Mouse (Mus musculus) kidney, embryonic 15.5 days (tissue): Measurements from ENCODE around the gene Klhl41. TPM values are rescaled to one million over a fixed set of nuclear protein-coding genes. Genes with fewer than 3 reads are reported as not detected.
"Not testable (repeated sequence)": the region's sequence is repeated elsewhere in the genome, so short reads cannot be mapped to it uniquely, and the experiment has no call there.

Experiments used
- ATAC-seq: fragments of 200-750 bp; cut with Nextera tagmentation; replicated peaks from 2 replicates; pipeline ENCODE4 v1.8.0; 2017; ENCODE audit warnings: moderate TSS enrichment; ENCODE audit not compliant: low FRiP score
- H3K27ac ChIP-seq: fragments of 300-500 bp; sonication (generic); 2 replicates; pipeline ENCODE4 v1.5.1; 2015; ENCODE audit warnings: mild to moderate bottlenecking, inconsistent platforms
- H3K27me3 ChIP-seq: fragments of 300-500 bp; sonication (generic); 2 replicates; pipeline ENCODE4 v1.6.1; 2015; ENCODE audit warnings: inconsistent platforms
- H3K36me3 ChIP-seq: fragments of 300-500 bp; sonication (generic); 2 replicates; pipeline ENCODE4 v1.6.1; 2015; ENCODE audit warnings: inconsistent platforms
- H3K4me1 ChIP-seq: fragments of 300-500 bp; sonication (generic); 2 replicates; pipeline ENCODE4 v1.6.1; 2015; ENCODE audit warnings: inconsistent platforms
- H3K4me2 ChIP-seq: fragments of 300-500 bp; sonication (generic); 2 replicates; pipeline ENCODE4 v1.6.1; 2015; ENCODE audit warnings: moderate library complexity, mild to moderate bottlenecking, inconsistent platforms
- H3K4me3 ChIP-seq: fragments of 300-500 bp; sonication (generic); replicated peaks from 2 replicates; pipeline ENCODE4 v1.5.1; 2015; ENCODE audit warnings: mild to moderate bottlenecking, inconsistent platforms
- H3K9ac ChIP-seq: fragments of 300-500 bp; sonication (generic); 2 replicates; pipeline ENCODE4 v1.6.1; 2015; ENCODE audit warnings: mild to moderate bottlenecking, inconsistent platforms
- H3K9me3 ChIP-seq: fragments of 300-500 bp; sonication (generic); replicated peaks from 2 replicates; pipeline ENCODE4 v1.6.1; 2016; ENCODE audit warnings: inconsistent platforms
- WGBS: fragments of 180-500 bp; shearing (Covaris S2); methylation state at CpG from one replicate; pipeline ENCODE4 v1.1.7; 2015; ENCODE audit warnings: mixed read lengths; 5-methylcytosine and 5-hydroxymethylcytosine counted together
- polyA plus RNA-seq: library from polyadenylated mRNA; unstranded; fragments of >200 nt; fragmentation: Nextera tagmentation; extraction: Ambion mirVana; gene quantifications from 2 replicates; pipeline ENCODE4 v1.2.1, GENCODE M21; 2015

Klhl41 gene
- polyA plus RNA-seq, 1 experiment from 2014 or later, result 2.5 TPM

GRCm38 (mm10) chr2:69649716-69650115 is 20.2 kb upstream of the Klhl41 start:
- Histone ChIP-seq H3K4me2 (no peak overlapping the region), H3K36me3 (peaks cover 7% of the 10 kb centered on the region), H3K27ac (no peak overlapping the region), H3K9ac (no peak overlapping the region), H3K4me3 (no peak overlapping the region), H3K4me1 (peaks cover 10% of the 10 kb centered on the region), H3K27me3 (no peaks in the 10 kb centered on the region), H3K9me3 (no peaks in the 10 kb centered on the region)
- no peak for ATAC-seq
- 92% methylated on average over 5 of the region's 5 CpGs for WGBS

GRCm38 (mm10) chr2:69659326-69659725 is 10.6 kb upstream of the Klhl41 start:
- no peaks in the 10 kb centered on the region for H3K27me3 ChIP-seq
- no peak for ATAC-seq
- no peaks in the 10 kb centered on the region for H3K9me3 ChIP-seq
- peaks cover 44% of the 10 kb centered on the region for H3K36me3 ChIP-seq
- no peak overlapping the region for H3K27ac ChIP-seq
- H3K9ac ChIP-seq, result no peak overlapping the region
- WGBS, result 86% methylated on average over 4 of the region's 4 CpGs
- H3K4me2 ChIP-seq, result no peak overlapping the region
- H3K4me3 ChIP-seq, result no peak overlapping the region
- no peaks in the 10 kb centered on the region for H3K4me1 ChIP-seq

DNA sequence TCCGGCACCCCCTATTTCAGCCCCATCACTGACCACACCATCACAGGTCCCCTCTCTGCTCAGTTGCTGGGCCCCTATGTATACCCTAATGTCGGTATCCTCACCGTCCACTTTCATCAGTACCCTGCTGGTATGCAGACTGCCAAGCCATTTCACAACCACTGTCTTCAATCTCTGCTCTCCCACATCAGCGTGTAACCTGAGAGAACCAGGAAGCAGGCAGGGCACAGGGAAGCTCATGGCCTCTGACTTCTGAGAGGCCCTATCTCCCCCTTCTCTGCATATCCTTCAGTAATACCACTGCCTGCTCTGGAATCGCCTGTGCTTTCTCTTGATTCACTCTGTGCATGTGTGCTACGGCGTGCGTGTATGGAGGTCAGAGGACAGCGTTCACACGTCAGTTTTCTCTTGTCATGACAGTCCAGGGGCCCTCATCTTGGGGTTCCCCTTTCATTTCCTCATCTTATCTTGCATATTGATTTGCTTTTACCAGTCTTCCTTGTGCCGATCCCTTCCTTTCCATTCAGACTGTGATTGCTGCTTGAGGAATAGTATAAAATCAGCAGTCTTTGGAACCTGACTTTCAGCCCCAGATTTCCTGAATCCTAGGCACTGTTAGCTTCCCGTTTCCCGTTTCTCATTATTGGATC is 6.0 kb upstream of the Klhl41 start:
- 55% methylated on average over 13 of the region's 13 CpGs for WGBS
- ATAC-seq, result 0 out of 2 replicates have a peak, but pooled peaks have one; percentile 33
- Histone ChIP-seq H3K27me3 (no peaks in the 10 kb centered on the region), H3K9ac (no peak overlapping the region), H3K27ac (no peak overlapping the region), H3K4me3 (no peak overlapping the region), H3K36me3 (peaks cover 24% of the 10 kb centered on the region), H3K9me3 (no peaks in the 10 kb centered on the region), H3K4me2 (no peak overlapping the region), H3K4me1 (no peaks in the 10 kb centered on the region)

GRCm38 (mm10) chr2:69667656-69668055 is 2.3 kb upstream of the Klhl41 start:
- Histone ChIP-seq H3K9me3 (no peaks in the 10 kb centered on the region), H3K27ac (no peak overlapping the region), H3K9ac (no peak overlapping the region), H3K36me3 (peaks cover 22% of the 10 kb centered on the region), H3K27me3 (no peaks in the 10 kb centered on the region), H3K4me1 (no peaks in the 10 kb centered on the region), H3K4me2 (no peak overlapping the region), H3K4me3 (no peak overlapping the region)
- ATAC-seq, result no peak
- 93% methylated on average over 4 of the region's 4 CpGs for WGBS

- Histone ChIP-seq H3K27me3 (no peaks in the 10 kb centered on the region), H3K27ac (no peak overlapping the region), H3K4me3 (no peak overlapping the region), H3K4me1 (no peaks in the 10 kb centered on the region), H3K9ac (no peak overlapping the region), H3K4me2 (no peak overlapping the region), H3K9me3 (no peaks in the 10 kb centered on the region), H3K36me3 (peaks cover 19% of the 10 kb centered on the region)
- no peak for ATAC-seq
- WGBS, result 80% methylated on average over 6 of the region's 6 CpGs
Observed at GRCm38 (mm10) chr2:69668414-69668813, 1.5 kb upstream of the Klhl41 start.

- WGBS, result 61% methylated on average over 5 of the region's 5 CpGs
- Histone ChIP-seq H3K9me3 (no peaks in the 10 kb centered on the region), H3K27ac (no peak overlapping the region)
Observed at GRCm38 (mm10) chr2:69673723-69674122, 3.8 kb downstream of the Klhl41 start.

DNA sequence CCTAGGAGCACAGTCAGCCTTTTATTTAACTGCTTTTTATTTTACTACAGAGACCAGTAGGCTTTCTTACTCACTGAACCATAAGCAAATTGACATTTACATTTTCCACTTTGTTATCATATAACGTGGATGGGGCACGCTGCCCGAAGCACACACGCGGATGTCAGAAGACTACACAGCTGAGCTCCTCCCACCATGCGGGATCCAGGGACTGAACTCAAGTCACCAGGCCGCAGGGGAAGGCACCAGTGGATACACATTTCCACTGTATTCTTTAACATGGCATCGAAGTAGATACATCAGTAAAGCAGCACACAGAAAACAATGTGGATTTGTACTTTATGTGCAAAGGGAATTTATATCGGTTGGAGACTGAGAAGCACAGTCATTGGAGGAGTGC is 5.3 kb downstream of the Klhl41 start:
- Histone ChIP-seq H3K9ac (no peak overlapping the region), H3K27ac (no peak overlapping the region), H3K4me2 (no peak overlapping the region), H3K9me3 (no peaks in the 10 kb centered on the region), H3K4me3 (no peak overlapping the region), H3K36me3 (peaks cover 9% of the 10 kb centered on the region; the same call in 1 of the 2 replicates), H3K27me3 (no peaks in the 10 kb centered on the region), H3K4me1 (no peaks in the 10 kb centered on the region)
- WGBS, result 92% methylated on average over 9 of the region's 9 CpGs
- no peak for ATAC-seq

More at GRCm38 (mm10) chr2:69673723-69674122, 3.8 kb downstream of the Klhl41 start:
- no peak overlapping the region for H3K4me3 ChIP-seq
- no peaks in the 10 kb centered on the region for H3K27me3 ChIP-seq
- no peak overlapping the region for H3K4me2 ChIP-seq
- H3K36me3 ChIP-seq, result 0 out of 2 replicates have a peak, but pooled peaks cover 6% of the 10 kb centered on the region
- H3K9ac ChIP-seq, result no peak overlapping the region
- no peak for ATAC-seq
- no peaks in the 10 kb centered on the region for H3K4me1 ChIP-seq

DNA sequence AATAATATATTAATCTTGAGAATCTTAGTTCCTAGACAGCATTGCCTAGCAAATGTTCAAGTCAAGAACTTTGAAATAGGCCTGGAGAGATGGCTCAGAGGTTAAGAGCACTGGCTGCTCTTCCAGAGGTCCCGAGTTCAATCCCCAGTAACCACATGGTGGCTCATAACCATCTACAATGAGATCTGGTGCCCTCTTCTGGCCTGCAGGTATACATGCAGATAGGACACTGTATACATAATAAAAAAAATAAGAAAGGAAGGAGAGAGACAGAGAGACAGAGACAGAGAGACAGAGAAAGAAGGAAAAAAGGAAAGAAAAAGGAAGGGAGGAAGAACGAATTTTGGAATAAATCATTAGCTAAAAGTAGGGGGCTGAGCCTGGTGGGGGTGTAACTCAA is 6.8 kb downstream of the Klhl41 start:
- WGBS, result 65% methylated on average over 2 of the region's 2 CpGs
- no peak overlapping the region for H3K4me2 ChIP-seq
- H3K9me3 ChIP-seq, result no peaks in the 10 kb centered on the region
- H3K27ac ChIP-seq, result no peak overlapping the region
- H3K4me1 ChIP-seq, result no peaks in the 10 kb centered on the region
- no peak overlapping the region for H3K9ac ChIP-seq
- H3K36me3 ChIP-seq, result peaks cover 5% of the 10 kb centered on the region; the same call in 1 of the 2 replicates
- no peaks in the 10 kb centered on the region for H3K27me3 ChIP-seq
- H3K4me3 ChIP-seq, result no peak overlapping the region
- no peak for ATAC-seq

DNA sequence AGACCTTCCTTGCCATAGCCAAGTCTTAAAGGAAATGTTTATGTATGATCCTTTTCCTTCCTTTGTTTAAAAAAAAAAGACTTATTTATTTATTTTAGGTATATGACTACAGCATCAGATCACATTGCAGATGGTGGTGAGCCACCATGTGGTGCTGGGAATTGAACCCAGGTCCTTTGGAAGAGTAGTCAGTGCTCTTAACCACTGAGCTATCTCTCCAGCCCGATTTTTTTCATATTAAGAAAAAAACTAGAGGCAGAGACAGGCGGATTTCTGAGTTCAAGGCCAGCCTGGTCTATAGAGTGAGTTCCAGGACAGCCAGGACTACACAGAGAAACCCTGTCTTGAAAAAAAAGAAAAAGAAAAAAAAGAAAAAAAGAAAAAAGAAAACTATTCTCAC is 7.3 kb downstream of the Klhl41 start:
- not testable (repeated sequence) for H3K4me1 ChIP-seq, H3K9ac ChIP-seq, H3K27ac ChIP-seq, H3K4me3 ChIP-seq, H3K36me3 ChIP-seq, H3K27me3 ChIP-seq, H3K4me2 ChIP-seq, ATAC-seq, H3K9me3 ChIP-seq
- WGBS, result 84% methylated on average over 2 of the region's 2 CpGs

GRCm38 (mm10) chr2:69679990-69680389 is 10.1 kb downstream of the Klhl41 start:
- Histone ChIP-seq H3K4me2 (no peak overlapping the region), H3K4me1 (no peaks in the 10 kb centered on the region), H3K4me3 (no peak overlapping the region), H3K9ac (no peak overlapping the region), H3K27ac (no peak overlapping the region), H3K27me3 (no peaks in the 10 kb centered on the region), H3K36me3 (peaks cover 9% of the 10 kb centered on the region; the same call in 1 of the 2 replicates), H3K9me3 (no peaks in the 10 kb centered on the region)
- WGBS, result 66% methylated on average over 6 of the region's 6 CpGs
- no peak for ATAC-seq

GRCm38 (mm10) chr2:69681931-69682330 is 12.0 kb downstream of the Klhl41 start:
- WGBS, result 94% methylated on average over 4 of the region's 4 CpGs
- no peaks in the 10 kb centered on the region for H3K9me3 ChIP-seq
- H3K27ac ChIP-seq, result no peak overlapping the region
- peaks cover 17% of the 10 kb centered on the region; the same call in 1 of the 2 replicates for H3K36me3 ChIP-seq
- no peak overlapping the region for H3K4me3 ChIP-seq
- no peak overlapping the region for H3K4me2 ChIP-seq
- H3K9ac ChIP-seq, result no peak overlapping the region
- H3K4me1 ChIP-seq, result no peaks in the 10 kb centered on the region
- no peak for ATAC-seq
- H3K27me3 ChIP-seq, result no peaks in the 10 kb centered on the region

DNA sequence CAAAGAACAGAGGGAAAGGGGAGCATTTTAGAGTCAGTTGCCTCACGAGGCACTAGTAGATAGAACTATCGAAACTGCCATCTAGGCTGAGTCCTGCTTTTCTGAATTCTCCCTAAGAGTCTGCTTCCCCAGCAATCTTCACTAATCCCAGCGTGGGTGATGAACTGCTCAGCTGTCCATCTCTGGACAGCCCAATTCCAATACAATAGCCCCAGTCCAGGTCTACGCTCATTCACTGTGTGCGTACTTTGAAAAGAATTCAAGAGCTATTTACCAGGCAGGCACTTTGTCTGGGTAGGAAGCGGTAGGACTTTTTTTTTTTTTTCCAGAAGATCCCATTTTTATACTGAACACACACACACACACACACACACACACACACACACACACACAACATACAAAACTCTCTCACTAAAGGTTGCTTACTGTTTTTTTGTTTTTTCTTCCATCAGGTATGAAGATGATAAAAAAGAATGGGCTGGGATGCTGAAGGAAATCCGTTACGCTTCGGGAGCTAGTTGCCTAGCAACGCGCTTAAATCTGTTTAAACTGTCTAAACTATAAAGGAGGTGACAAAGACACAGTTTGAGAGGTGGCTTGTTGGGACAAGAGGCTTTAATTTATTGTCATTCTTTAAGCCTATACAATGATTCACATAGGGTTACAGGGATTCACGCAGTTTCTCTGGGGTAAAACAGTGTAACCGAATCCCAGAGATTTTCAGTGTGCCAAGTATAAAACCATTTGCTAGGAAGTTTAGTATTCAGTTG is 13.3 kb downstream of the Klhl41 start:
- 84% methylated on average over 13 of the region's 13 CpGs for WGBS
- Histone ChIP-seq H3K4me3 (no peak overlapping the region), H3K9me3 (no peaks in the 10 kb centered on the region), H3K27me3 (no peaks in the 10 kb centered on the region), H3K4me1 (no peaks in the 10 kb centered on the region), H3K27ac (no peak overlapping the region), H3K36me3 (peaks cover 20% of the 10 kb centered on the region; the same call in 1 of the 2 replicates), H3K4me2 (no peak overlapping the region), H3K9ac (no peak overlapping the region)
- no peak for ATAC-seq
